Mouse (Mus musculus) activated CD4-positive, CD25-positive, alpha-beta regulatory T cell, adult 4 months (primary cell): Measurements from ENCODE around the gene Nodal. TPM values are rescaled to one million over a fixed set of nuclear protein-coding genes. Genes with fewer than 3 reads are reported as not detected.

Experiments
- ATAC-seq: one replicate; pipeline ENCODE4 v1.8.0; 2017
- polyA plus RNA-seq, 2 experiments: library from polyadenylated mRNA; unstranded; fragments of 100-300 nt; shearing (Covaris generic); gene quantifications; one replicate each; pipeline ENCODE4 v1.2.1; 2017

Gene Nodal
- polyA plus RNA-seq, 2 experiments from 2014 or later: not detected

DNA sequence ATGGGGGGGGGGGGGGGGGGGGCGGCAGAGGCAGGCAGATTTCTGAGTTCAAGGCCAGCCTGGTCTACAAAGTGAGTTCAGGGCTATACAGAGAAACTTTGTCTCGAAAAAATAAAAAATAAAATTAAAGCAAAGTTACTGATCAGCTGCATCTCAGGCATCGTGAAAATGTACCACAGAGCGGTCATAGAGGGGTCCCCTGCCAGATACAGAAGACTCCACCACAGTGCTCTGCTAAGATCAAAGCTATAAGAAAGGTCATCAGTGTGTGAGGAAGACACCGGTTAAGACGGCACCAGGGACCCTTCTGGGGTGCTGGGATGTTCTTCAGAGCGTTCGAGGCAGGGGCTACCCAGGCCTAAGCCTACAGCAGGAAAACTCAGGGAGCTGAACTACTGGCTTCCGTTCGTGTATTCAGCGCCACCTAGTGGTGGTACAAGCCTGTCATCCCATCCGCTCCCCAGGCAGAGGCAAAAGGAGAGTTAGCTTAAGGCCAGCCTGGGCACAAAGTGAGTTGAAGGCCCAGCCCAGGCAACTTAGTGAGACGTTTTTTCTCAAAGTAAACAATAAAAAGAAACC, 18.5 kb upstream of the Nodal start:
- ATAC-seq: no peak

- ATAC-seq: no peak
Observed at GRCm38 (mm10) chr10:61400407-61400806, 17.4 kb upstream of the Nodal start.

DNA sequence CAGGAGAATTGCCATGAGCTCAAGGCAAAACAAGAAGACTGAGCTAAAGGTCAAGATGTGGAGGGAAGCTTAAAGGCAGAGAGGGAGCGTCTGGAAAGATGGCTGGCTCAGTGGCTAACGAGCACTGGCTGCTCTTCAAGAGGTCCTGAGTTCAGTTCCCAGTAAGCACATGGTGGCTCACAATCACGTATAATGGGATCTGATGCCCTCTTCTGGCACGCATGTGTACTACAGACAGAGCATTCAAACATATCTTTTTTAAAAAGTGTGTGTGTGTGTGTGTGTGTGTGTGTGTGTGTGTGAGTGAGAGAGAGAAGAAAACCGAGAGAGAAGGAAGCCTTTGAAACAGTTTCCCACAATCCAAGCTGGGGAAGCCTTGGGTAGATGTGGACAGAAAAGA, 15.3 kb upstream of the Nodal start:
- no peak for ATAC-seq

DNA sequence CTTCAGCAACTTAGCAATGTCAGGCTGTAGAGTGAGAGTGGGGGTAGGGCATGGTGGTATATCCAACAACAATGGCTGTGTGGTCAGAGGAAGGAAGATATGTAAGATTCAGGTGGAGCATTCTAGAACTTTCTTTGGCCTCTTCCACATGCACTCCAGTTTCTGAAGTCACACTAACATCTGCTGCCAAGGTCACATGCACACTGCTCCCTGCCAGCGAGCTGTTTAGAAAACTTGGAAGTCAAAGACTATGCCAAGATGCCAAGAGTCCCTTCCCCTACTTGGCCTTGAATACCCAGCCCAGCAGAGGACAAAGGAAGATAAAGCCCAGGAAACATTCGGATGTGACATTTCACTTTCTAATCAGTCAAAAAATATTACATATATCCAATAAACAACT, 14.9 kb upstream of the Nodal start:
- ATAC-seq: no peak

DNA sequence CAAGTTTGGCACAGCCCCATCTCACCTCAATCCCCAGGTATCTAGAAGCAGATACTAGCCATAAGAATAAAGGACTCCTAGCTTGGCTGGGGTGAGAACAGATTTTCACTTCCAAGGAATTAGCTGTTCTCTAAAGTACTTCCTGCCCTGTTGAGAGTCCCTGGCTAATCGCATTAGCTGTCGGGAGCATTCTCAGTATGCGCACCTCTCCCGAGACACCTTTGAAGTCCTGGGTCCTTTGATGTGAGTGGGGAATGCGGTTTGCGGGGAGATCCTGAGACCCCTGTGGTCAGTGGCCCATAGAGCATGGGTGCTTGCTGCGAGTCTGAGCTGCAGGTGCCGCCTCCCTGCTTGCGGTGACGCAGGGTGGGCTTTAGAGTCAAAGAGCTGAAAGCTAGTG, 11.8 kb upstream of the Nodal start:
- ATAC-seq: no peak

GRCm38 (mm10) chr10:61409776-61410175, 8.0 kb upstream of the Nodal start:
- no peak for ATAC-seq

GRCm38 (mm10) chr10:61410193-61410592, 7.6 kb upstream of the Nodal start:
- ATAC-seq: no peak

GRCm38 (mm10) chr10:61412910-61413625, 4.7 kb upstream of the Nodal start:
- no peak for ATAC-seq

DNA sequence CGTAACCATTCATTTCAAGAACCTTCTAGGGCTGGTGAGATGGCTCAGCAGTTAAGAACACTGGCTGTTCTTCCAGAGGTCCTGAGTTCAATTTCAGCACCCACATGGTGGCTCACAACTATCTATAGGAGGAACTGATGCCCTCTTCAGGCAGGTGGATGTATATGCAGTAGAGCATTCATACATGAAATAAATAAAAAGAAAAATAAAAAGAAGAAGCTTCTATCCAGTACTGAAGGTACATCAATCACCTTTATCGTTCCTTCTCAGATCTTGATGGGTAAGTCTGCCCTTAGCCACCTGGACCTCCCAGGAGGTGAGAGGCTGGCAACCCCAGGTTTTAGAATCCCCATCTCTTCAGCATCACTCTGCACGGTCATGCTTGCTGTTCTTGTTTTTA, 2.5 kb upstream of the Nodal start:
- ATAC-seq: no peak

DNA sequence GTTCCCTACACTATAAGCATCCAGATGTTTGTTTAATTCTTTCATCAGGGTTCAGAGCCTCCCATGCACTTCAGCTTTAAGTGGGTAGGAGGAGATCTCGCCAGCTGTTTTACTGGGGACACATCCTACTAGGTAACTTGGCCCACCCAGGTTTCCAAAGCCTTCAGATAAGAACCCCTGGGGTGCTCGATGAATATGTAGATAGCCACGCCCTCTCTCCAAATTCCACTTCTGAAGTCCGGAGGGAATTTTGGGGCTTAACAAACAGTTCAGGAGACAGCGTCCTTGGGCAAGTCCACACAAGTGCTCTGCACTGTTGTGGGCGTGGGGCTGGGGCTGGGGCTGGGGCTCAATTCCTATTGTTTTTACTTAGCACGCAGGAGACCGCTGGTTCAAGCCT, 1.9 kb upstream of the Nodal start:
- no peak for ATAC-seq

DNA sequence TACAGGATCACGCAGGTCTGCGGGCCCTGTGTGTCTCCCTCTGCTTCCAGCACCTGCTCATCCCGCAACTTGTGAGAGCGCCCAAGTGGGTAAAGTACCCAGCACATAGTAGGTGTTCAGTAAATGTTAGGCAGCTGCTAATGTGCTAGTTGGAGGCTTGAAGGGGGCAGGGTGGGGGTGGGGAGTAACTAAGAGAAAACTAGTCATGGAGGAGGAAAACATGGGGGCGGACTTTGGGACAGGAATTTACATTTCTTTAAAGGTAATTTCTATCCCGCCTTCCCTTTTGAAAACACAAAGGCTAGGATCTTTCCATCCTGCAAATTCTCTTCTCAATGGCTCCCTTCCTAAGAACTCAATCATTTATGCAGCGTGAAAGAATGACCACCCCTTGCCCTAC, 1.2 kb upstream of the Nodal start:
- ATAC-seq: no peak

- no peak for ATAC-seq
Observed at GRCm38 (mm10) chr10:61417046-61417445, 726 bp upstream of the Nodal start.

DNA sequence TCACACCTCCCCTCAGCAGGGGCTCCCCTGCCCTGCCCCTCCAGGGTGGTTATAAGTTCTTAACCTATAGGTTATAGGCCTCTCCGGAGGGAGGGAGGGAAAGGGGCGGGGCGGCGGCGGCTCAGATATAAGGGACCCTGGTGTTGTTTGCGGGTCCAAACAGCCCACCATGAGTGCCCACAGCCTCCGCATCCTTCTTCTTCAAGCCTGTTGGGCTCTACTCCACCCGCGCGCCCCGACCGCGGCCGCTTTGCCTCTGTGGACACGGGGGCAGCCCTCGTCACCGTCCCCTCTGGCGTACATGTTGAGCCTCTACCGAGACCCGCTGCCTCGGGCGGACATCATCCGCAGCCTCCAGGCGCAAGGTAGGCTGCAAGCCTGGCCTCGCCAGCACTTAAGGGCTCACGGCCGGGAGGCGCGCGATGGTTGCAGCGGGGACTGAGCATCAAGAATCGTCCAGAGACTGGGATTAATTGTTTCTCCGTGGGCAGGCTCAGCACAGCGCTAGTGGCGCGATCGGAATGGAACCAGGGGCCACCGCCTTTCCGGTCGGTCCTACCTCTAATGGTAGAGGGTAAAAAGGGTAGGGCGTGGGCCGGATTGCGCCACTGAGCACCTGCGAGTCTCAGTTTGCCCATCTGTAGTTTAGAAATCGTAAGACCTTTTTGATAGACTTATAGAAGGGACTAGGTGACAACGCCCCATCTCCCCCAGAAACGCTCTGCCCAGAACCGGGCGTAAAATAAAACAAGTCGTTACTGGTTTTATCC, 544 bp downstream of the Nodal start:
- ATAC-seq: no peak

DNA sequence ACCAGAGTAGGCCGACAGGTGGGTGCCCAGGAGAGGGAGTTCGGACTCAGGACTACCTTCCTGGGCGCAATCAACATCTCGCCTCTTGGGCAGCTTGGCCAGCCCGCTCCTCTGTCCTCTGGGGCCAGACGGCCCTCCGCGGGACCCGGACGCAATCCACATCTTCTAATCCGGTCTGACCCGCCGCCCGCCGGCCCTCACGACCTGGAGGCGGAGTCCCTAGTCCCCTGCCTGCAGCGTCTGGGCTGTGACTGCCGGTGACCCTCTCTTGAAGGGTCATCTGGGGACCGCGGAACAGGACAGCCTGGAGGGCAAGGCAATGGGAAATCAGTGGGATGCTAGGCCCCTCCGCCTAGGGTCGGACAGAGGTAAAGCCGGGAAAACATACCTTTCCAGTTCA, 1.4 kb downstream of the Nodal start:
- no peak for ATAC-seq

- no peak for ATAC-seq
Observed at GRCm38 (mm10) chr10:61420011-61420410, 2.2 kb downstream of the Nodal start.

GRCm38 (mm10) chr10:61422861-61423260, 5.1 kb downstream of the Nodal start:
- no peak for ATAC-seq

GRCm38 (mm10) chr10:61423289-61423688, 5.5 kb downstream of the Nodal start:
- ATAC-seq: no peak

DNA sequence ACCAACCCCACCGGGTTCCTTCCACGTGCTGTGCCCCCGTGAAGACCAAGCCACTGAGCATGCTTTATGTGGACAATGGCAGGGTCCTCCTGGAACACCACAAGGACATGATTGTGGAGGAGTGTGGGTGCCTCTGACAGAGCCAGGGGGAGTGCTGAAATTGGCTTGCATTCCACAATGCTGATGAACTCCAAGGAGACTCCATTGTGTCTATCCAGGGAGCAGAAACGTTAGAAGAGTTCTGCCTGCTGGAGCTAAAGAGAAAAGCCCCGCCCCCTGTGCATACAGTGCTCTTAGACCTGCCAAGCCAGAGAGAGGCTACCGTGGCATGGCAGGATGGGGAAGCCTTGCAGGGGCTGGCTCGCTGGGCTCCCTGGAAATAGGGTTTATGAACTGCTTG, 6.7 kb downstream of the Nodal start:
- ATAC-seq: no peak

- no peak for ATAC-seq
Observed at GRCm38 (mm10) chr10:61425047-61425446, 7.3 kb downstream of the Nodal start.

GRCm38 (mm10) chr10:61426251-61426757, 8.5 kb downstream of the Nodal start:
- no peak for ATAC-seq

- ATAC-seq: no peak
Observed at GRCm38 (mm10) chr10:61427951-61428350, 10.2 kb downstream of the Nodal start.

DNA sequence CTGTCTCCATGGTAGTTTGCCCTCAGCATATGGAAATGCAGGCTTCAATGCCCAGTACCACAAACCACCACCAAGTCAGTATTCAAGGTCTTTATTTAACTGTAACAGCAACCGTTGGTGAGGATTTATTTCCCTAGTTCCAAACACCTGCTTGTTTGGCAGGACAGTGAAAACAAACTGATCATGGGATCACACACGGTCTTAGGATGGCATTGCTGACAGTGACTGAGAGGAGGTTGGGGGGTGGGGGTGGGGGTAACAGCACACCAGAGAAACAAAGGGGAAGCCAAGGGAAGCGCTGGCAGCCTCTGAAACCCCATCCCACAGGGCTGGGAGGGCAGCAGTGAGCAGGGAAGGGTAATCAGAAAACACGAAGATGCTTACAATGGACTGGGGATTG, 10.6 kb downstream of the Nodal start:
- no peak for ATAC-seq

GRCm38 (mm10) chr10:61429043-61429442, 11.3 kb downstream of the Nodal start:
- ATAC-seq: no peak

DNA sequence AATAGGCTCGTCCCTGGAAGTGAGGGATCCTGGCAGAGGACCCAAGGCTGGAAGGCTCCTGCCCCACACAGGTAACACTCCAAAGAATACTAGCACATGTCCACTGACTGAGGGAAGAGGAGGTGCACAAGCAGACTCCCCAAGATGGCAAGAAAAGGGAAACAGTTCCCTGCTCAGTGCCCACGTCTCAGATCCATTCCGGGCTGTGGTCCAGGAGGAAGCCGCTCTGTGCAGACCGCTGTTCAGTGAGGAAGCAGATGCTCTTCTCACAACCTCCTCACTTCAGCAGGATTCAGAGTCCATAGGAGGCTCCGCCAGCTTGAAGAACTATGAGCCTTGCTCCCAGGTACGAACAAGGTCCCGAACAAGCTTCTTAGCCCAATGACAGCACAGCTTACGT, 13.6 kb downstream of the Nodal start:
- ATAC-seq: no peak
